Mouse (Mus musculus) embryonic fibroblast, embryonic 13.5 days (primary cell): ENCODE measurements around the gene Qrich1.

Experiments used
- CTCF ChIP-seq: IDR thresholded peaks from 2 replicates; pipeline ENCODE4 v1.5.1; 2011; ENCODE audit warnings: mild to moderate bottlenecking, control low read depth, low read length, moderate library complexity, borderline replicate concordance; ENCODE audit not compliant: insufficient read depth
- POLR2A ChIP-seq: IDR thresholded peaks from 2 replicates; pipeline ENCODE4 v1.6.1; 2011; ENCODE audit warnings: low read depth, mild to moderate bottlenecking, control low read depth, low read length, moderate library complexity

GRCm38 (mm10) chr9:108568511-108568921 is 51.9 kb downstream of the Qrich1 start:
- TF ChIP-seq CTCF (no peak), POLR2A (no peak; the same call in 1 of the 2 replicates)
